Mouse (Mus musculus) midbrain, embryonic 13.5 days (tissue): Measurements from ENCODE around the gene Elovl2. TPM values are rescaled to one million over a fixed set of nuclear protein-coding genes. Genes with fewer than 3 reads are reported as not detected.

Experiments
- ATAC-seq: fragments of 200-750 bp; cut with Nextera tagmentation; 2 replicates; pipeline ENCODE4 v1.8.0; 2017; ENCODE audit warnings: mild to moderate bottlenecking, moderate TSS enrichment, moderate library complexity
- H3K27ac ChIP-seq: fragments of 300-500 bp; sonication (generic); 2 replicates; pipeline ENCODE4 v1.5.1; 2015; ENCODE audit warnings: inconsistent platforms, mild to moderate bottlenecking, moderate library complexity
- H3K27me3 ChIP-seq: fragments of 300-500 bp; sonication (generic); 2 replicates; pipeline ENCODE4 v1.6.1; 2015; ENCODE audit warnings: mild to moderate bottlenecking, inconsistent platforms
- H3K36me3 ChIP-seq: fragments of 300-500 bp; sonication (generic); 2 replicates; pipeline ENCODE4 v1.6.1; 2015; ENCODE audit warnings: mild to moderate bottlenecking, inconsistent platforms
- H3K4me1 ChIP-seq: fragments of 300-500 bp; sonication (generic); replicated peaks from 2 replicates; pipeline ENCODE4 v1.6.1; 2015; ENCODE audit warnings: inconsistent platforms
- H3K4me2 ChIP-seq: fragments of 300-500 bp; sonication (generic); replicated peaks from 2 replicates; pipeline ENCODE4 v1.6.1; 2015; ENCODE audit warnings: moderate library complexity, mild to moderate bottlenecking, inconsistent platforms
- H3K4me3 ChIP-seq: fragments of 300-500 bp; sonication (generic); replicated peaks from 2 replicates; pipeline ENCODE4 v1.5.1; 2015; ENCODE audit warnings: mild to moderate bottlenecking, inconsistent platforms
- H3K9ac ChIP-seq: fragments of 300-500 bp; sonication (generic); replicated peaks from 2 replicates; pipeline ENCODE4 v1.6.1; 2015; ENCODE audit warnings: mild to moderate bottlenecking, inconsistent platforms
- H3K9me3 ChIP-seq: fragments of 300-500 bp; sonication (generic); 2 replicates; pipeline ENCODE4 v1.6.1; 2016; ENCODE audit warnings: mild to moderate bottlenecking, inconsistent platforms
- WGBS: fragments of 180-500 bp; shearing (Covaris S2); methylation state at CpG from one replicate; pipeline ENCODE4 v1.1.7; 2015; 5-methylcytosine and 5-hydroxymethylcytosine counted together
- polyA plus RNA-seq: library from polyadenylated mRNA; unstranded; fragments of >200 nt; fragmentation: Nextera tagmentation; extraction: Ambion mirVana; gene quantifications from 2 replicates; pipeline ENCODE4 v1.2.1, GENCODE M21; 2015

The Elovl2 gene
- polyA plus RNA-seq, 1 experiment from 2014 or later, result 43.6 TPM

DNA sequence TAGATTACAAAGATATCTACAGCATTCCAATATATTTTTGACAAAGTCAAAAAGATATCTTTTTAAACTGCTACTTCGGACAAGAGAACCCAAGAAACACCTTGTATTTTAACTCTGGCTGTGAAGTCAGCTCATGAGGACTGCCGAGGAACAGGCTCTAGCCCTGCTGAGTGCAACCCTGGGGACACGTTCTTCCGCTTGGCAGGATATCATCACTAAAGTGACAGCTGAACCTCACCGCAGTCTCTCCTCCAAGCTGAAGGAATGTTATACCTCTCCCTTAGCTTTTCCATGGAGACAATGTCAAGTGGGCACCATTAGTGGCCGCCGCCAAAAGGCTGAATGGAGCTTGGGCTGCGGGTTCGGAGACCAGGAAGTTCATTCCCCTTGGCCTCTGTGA is 16.5 kb downstream of the Elovl2 start:
- Histone ChIP-seq H3K9ac (no peak overlapping the region), H3K27ac (no peak overlapping the region), H3K4me1 (peaks cover 24% of the 10 kb centered on the region), H3K9me3 (no peaks in the 10 kb centered on the region), H3K36me3 (no peaks in the 10 kb centered on the region), H3K4me3 (no peak overlapping the region), H3K27me3 (no peaks in the 10 kb centered on the region), H3K4me2 (no peak overlapping the region)
- whole genome bisulfite sequencing, result 68% methylated on average over 9 of the region's 9 CpGs
- ATAC-seq, result no peak

DNA sequence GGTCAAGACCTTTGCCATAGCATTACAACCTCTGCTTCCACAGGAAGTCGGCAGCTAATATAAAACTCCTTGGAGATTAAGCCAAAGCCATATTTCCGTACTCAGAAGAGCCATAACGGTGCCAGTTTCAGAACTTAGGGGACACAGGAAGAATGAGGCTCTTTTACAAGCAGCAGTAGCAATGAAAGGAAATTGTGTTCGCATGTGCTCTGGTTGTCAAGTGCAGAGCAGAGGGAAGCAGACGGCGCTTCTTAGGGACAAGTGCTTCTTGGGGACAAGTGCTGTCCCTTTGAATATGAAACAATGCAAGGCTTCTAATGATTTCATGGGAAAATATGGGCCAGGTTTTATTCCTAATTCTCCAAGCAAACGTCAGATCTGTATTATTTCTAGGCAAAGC is 16.9 kb downstream of the Elovl2 start:
- Histone ChIP-seq H3K27ac (no peak overlapping the region), H3K4me2 (no peak overlapping the region), H3K4me1 (peaks cover 24% of the 10 kb centered on the region), H3K27me3 (no peaks in the 10 kb centered on the region), H3K36me3 (no peaks in the 10 kb centered on the region), H3K9ac (no peak overlapping the region), H3K9me3 (no peaks in the 10 kb centered on the region), H3K4me3 (no peak overlapping the region)
- WGBS, result 56% methylated on average over 7 of the region's 7 CpGs
- ATAC-seq, result no peak

DNA sequence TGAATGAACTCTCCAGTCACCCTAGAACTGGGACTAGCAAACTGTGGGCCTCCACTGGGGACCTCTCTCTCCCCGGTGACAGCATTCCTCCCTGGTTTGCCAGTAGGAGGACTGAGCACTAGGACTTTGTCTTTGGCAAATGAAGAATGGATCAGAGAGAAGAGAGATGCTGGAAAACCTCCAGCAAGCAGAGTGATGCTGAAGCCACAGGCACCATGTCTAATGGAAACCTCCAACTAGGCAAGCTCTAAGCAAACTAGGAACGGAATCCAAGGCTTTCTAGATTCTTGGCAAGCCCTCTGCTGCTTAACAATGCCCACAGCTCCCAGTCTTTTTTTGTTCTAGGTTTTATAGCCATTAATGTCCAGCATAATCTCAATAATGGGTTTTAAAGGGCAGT is 19.3 kb downstream of the Elovl2 start:
- H3K9ac ChIP-seq, result no peak overlapping the region
- no peak overlapping the region for H3K27ac ChIP-seq
- H3K36me3 ChIP-seq, result peaks cover 9% of the 10 kb centered on the region
- no peak for ATAC-seq
- no peaks in the 10 kb centered on the region for H3K9me3 ChIP-seq
- H3K27me3 ChIP-seq, result no peaks in the 10 kb centered on the region
- H3K4me1 ChIP-seq, result peaks cover 18% of the 10 kb centered on the region
- no peak overlapping the region for H3K4me2 ChIP-seq
- WGBS, result 84% methylated on average over 2 of the region's 2 CpGs
- H3K4me3 ChIP-seq, result no peak overlapping the region

DNA sequence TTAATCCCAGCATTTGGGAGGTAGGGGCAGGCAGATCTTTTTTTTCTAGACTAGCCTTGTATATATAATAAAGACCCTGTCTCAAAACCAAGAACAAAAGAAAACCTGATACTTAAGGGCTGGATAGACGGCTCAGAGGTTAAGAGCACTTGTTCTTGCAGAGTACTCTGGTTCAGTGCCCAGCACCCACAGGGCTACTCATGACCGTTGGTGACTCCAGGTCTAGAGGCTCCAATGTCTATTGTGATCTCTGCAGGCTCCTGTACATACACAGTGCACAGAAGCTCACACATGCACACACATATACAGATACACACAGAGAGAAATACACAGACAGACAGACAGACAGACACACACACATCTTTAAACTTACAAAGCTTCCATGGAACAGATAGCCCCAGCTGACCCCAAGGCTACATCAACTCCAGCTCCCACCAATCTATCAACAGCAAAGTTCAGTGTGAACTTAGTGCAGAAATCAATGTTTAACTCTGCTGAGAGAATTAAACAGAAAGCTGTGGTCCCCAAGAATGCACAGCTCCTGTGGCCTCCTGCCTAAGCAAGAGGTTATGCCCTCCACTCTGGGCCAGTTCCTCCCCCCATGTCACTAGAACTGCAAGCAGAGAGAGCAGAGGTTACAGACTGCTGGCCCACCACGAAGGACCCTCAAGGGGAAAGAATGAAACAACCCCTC is 24.4 kb downstream of the Elovl2 start:
- Histone ChIP-seq H3K4me1 (no peaks in the 10 kb centered on the region), H3K4me3 (no peak overlapping the region), H3K27ac (no peak overlapping the region), H3K4me2 (no peak overlapping the region), H3K36me3 (peaks cover 34% of the 10 kb centered on the region), H3K27me3 (no peaks in the 10 kb centered on the region), H3K9me3 (no peaks in the 10 kb centered on the region), H3K9ac (no peak overlapping the region)
- 71% methylated on average over 3 of the region's 3 CpGs for WGBS
- no peak for ATAC-seq

DNA sequence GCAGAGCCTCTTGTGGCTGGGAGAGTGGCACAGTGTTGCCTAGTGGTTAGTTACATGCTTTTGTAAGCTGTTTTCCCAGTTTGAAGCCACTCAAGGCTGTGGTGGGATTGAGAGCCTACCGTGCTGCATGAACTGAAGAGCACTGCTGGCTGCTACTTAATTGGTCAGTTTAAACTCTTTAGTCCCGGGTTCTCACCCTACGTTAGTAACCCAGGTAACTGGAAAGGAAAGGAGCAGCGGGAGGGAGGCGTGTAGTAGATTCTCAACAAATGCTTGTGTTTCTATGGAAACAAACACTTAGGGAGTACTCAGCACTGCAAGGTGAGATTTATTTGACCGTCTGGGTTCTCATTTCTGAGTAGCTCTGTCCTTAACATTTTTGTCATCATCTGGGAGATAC is 32.3 kb downstream of the Elovl2 start:
- Histone ChIP-seq H3K9me3 (no peaks in the 10 kb centered on the region), H3K36me3 (peaks cover 91% of the 10 kb centered on the region), H3K4me2 (no peak overlapping the region), H3K27ac (no peak overlapping the region), H3K9ac (no peak overlapping the region), H3K4me1 (no peaks in the 10 kb centered on the region), H3K27me3 (no peaks in the 10 kb centered on the region), H3K4me3 (no peak overlapping the region)
- WGBS, result 67% methylated on average over 6 of the region's 6 CpGs
- no peak for ATAC-seq

DNA sequence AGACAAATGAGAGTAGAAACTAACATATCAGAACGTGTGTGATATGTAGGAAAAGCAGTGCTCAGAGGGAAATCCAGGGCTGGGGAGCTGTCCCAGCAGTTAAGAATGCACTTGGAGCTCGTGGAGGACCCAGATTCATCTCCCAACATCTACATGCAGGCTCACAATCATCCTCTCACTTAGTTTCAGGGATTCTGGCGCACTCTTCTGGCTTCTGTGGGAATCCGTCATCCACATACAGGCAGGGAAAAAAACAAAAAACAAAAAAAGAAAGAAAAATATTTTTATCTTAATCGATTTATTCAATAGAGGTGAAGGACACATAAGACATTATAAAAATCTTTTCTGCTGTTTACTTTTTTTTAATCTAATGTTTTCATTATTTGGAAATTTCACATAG is 61.8 kb downstream of the Elovl2 start:
- no peak for ATAC-seq
- no peaks in the 10 kb centered on the region for H3K36me3 ChIP-seq
- H3K4me2 ChIP-seq, result no peak overlapping the region
- no peak overlapping the region for H3K4me3 ChIP-seq
- no peaks in the 10 kb centered on the region for H3K27me3 ChIP-seq
- H3K4me1 ChIP-seq, result no peaks in the 10 kb centered on the region
- H3K9me3 ChIP-seq, result no peaks in the 10 kb centered on the region
- H3K9ac ChIP-seq, result no peak overlapping the region
- 64% methylated on average over 5 of the region's 5 CpGs for WGBS
- no peak overlapping the region for H3K27ac ChIP-seq

DNA sequence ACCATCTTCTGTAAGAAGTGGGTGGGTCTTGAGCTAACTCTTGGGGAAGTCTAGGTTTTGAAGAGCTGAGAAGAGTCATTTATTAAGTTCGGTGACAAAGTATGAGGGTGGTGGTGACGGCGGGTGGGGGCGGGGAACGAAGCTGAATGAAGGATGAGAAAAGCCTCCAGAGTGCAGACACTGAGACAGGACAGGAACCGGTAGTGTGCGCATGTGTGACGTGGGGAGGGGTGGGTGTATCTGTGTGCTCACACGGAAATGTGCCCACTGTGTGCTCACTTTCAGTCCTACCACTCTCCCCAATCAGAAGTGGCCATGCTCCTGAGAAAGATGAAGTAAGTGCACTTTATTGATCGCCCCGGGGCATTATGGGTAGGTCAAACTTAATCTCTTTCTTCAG is 67.1 kb downstream of the Elovl2 start:
- H3K9ac ChIP-seq, result no peak overlapping the region
- H3K4me1 ChIP-seq, result no peaks in the 10 kb centered on the region
- no peak overlapping the region for H3K4me3 ChIP-seq
- H3K27ac ChIP-seq, result no peak overlapping the region
- no peak overlapping the region for H3K4me2 ChIP-seq
- no peaks in the 10 kb centered on the region for H3K36me3 ChIP-seq
- H3K9me3 ChIP-seq, result no peaks in the 10 kb centered on the region
- 88% methylated on average over 11 of the region's 11 CpGs for WGBS
- no peaks in the 10 kb centered on the region for H3K27me3 ChIP-seq
- no peak for ATAC-seq

DNA sequence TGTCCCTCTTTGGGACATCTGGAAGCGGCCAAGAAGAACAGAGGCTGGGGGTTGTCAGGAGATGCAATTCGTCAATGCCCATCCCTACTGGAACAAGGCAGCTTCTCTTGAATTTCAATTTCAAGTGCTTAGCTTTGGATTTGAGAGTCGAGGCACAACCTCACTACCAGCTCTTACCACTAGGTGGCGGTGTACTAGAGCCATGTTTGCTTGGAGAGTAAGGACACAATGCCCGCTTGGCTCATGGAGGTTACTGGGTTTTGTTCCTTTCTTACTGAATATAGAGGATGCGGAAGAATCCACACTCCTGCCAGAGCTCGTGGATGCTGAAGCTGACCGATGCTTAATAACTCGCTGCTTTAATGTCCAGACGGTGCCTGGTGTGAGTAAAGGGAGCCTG is 73.9 kb downstream of the Elovl2 start:
- no peak overlapping the region for H3K9ac ChIP-seq
- 84% methylated on average over 10 of the region's 10 CpGs for WGBS
- H3K27me3 ChIP-seq, result no peaks in the 10 kb centered on the region
- no peak for ATAC-seq
- H3K4me1 ChIP-seq, result no peaks in the 10 kb centered on the region
- H3K4me3 ChIP-seq, result no peak overlapping the region
- no peaks in the 10 kb centered on the region for H3K36me3 ChIP-seq
- no peak overlapping the region for H3K4me2 ChIP-seq
- no peak overlapping the region for H3K27ac ChIP-seq
- no peaks in the 10 kb centered on the region for H3K9me3 ChIP-seq

DNA sequence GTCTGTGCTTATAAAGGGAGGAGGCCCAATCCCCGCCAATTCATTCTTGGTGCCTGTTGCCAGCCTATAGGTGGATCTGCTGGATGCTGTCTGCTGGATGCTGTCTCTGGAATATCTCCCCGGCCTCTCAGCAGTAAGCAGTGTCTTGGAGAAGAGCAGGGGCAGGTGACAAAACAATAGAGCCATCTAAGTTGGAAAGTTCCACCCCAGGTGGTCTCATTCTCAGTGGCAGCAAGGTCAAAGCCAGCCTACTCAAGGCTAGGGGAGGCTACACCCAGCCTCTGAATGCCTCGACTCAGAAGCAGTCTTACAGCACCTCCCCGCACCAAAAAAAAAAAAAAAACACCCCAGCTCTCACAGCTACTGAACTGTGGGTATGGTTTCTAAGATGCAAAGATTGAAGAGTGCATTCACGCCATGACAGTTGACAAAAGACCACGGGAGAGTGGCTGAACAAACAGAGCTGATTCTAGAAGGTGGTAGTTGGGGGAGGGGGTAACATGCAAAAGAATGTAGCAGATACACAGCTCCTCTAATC is 74.7 kb downstream of the Elovl2 start:
- H3K4me2 ChIP-seq, result no peak overlapping the region
- H3K4me1 ChIP-seq, result no peaks in the 10 kb centered on the region
- H3K36me3 ChIP-seq, result no peaks in the 10 kb centered on the region
- H3K27ac ChIP-seq, result no peak overlapping the region
- H3K4me3 ChIP-seq, result no peak overlapping the region
- no peak for ATAC-seq
- WGBS, result 63% methylated on average over 6 of the region's 6 CpGs
- no peaks in the 10 kb centered on the region for H3K9me3 ChIP-seq
- H3K9ac ChIP-seq, result no peak overlapping the region
- no peaks in the 10 kb centered on the region for H3K27me3 ChIP-seq

DNA sequence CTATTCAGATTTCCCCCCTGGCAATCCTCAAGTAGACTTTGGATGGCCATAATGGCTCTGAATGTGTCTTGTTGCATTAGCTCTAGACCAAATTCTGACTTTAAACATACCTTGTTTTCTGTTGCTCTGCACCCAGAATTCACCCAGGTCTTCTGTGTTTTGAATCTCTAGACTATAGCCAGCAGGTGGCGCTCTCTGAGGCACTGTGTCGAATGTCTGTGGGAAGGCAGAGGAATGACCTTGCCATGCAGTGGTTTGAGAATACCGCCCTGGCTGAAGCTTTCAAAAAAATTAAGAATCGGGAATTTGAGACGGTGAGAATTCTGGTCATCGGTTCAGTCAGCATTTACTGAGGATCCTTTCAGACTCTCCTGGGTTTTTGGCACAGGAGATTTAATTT is 85.3 kb downstream of the Elovl2 start:
- Histone ChIP-seq H3K4me2 (no peak overlapping the region), H3K27ac (no peak overlapping the region), H3K9me3 (no peaks in the 10 kb centered on the region), H3K36me3 (no peaks in the 10 kb centered on the region), H3K9ac (no peak overlapping the region), H3K4me3 (no peak overlapping the region), H3K27me3 (no peaks in the 10 kb centered on the region), H3K4me1 (no peaks in the 10 kb centered on the region)
- ATAC-seq, result no peak
- WGBS, result 6% methylated on average over 6 of the region's 6 CpGs

Other genes starting within 250 kb of the Elovl2 start
- 71.6 and 73.0 TPM in 2 replicates for gene Pak1ip1, start 219.4 kb downstream of the Elovl2 start, polyA plus RNA-seq
- 124 and 135 TPM in 2 replicates for gene Tmem14c, start 204.1 kb downstream of the Elovl2 start, polyA plus RNA-seq
- 0.73 and 0.79 TPM in 2 replicates for gene Mak, start 140.7 kb downstream of the Elovl2 start, polyA plus RNA-seq
- gene Gcm2, start 109.4 kb downstream of the Elovl2 start, polyA plus RNA-seq, result not detected in 2 replicates
- gene Sycp2l, start 106.1 kb downstream of the Elovl2 start, polyA plus RNA-seq, result not detected in 2 replicates
- 15.5 and 16.2 TPM in 2 replicates for gene Smim13, start 29.4 kb upstream of the Elovl2 start, polyA plus RNA-seq
- gene Gm17364, start 53.6 kb upstream of the Elovl2 start, polyA plus RNA-seq, result not detected in 2 replicates